15 mouse cellular contexts compared by ENCODE assay signal in the genomic region with DNA sequence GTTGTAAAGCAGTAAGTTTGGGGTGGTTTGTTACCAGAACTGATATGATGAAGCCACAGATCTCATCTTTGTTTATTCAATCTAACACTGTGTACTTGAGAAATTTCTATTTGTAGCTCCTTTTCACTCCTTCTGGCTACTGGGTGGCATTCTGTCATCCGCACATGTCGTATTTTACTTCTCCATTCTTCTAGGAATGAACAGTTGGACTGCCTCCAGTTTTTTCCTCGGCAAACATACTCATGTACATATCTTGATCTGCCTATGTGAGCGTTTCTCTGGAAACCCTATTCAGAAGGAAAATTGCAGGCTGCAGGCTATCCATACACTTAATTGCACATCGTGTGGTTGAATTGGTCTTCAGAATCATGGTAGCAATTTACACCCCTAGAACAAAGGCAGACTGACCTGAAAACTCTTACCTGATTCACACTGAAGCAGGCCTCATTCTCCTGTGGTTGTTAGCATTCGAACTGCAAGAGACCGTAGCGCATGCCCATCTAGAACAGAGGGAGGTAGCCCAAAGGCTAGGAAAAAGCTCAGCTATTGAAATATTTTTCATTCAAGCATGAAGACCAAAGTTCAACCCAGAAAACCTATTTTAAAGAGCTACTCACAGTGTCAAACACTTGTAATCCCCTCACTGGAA.
DNase-seq lines count a peak whose midpoint lies in the region; ATAC-seq and TF ChIP-seq lines count a peak whose summit lies in the region.
"Had no signal": no experiment of that assay in that cellular context is flagged by ENCODE, and none has a peak within 500 bp of the region (broad histone marks: within the 10 kb centered on the region; RNA-seq: fewer than 3 reads in every experiment).

No protein-coding gene starts in this region.

- no peak overlapping the region for H3K27ac ChIP-seq in hindbrain, embryonic 14.5 days
- no peak overlapping the region for H3K27ac ChIP-seq in hindbrain, embryonic 10.5 days
- H3K27ac ChIP-seq in heart, adult 2 months = no peak overlapping the region
- H3K27ac ChIP-seq: liver, embryonic 12.5 days; midbrain, embryonic 15.5 days had no signal

- TF ChIP-seq EP300 in heart, adult 2 months (IDR thresholded peaks at IDR 0.05; ENCODE audit: insufficient read depth, low read depth, low read length) = no peak

- WGBS in hindbrain, embryonic 14.5 days = 65% methylated on average over 8 of the region's 8 CpGs
- 91% methylated on average over 8 of the region's 8 CpGs for WGBS in hindbrain, embryonic 10.5 days
- 74% methylated on average over 8 of the region's 8 CpGs for WGBS in heart, adult 2 months

- H3K36me3 ChIP-seq in hindbrain, embryonic 14.5 days (replicated peaks; ENCODE audit: control insufficient read depth, insufficient read depth) = no peaks in the 10 kb centered on the region
- H3K36me3 ChIP-seq in hindbrain, embryonic 10.5 days = no peaks in the 10 kb centered on the region
- H3K36me3 ChIP-seq in heart, adult 2 months (ENCODE audit: control insufficient read depth, insufficient read depth, low read length) = no peaks in the 10 kb centered on the region
- H3K36me3 ChIP-seq: liver, embryonic 12.5 days; midbrain, embryonic 15.5 days had no signal

- no peak overlapping the region for H3K4me3 ChIP-seq in hindbrain, embryonic 14.5 days (replicated peaks; ENCODE audit: low read length)
- H3K4me3 ChIP-seq in hindbrain, embryonic 10.5 days = no peak overlapping the region
- no peak overlapping the region for H3K4me3 ChIP-seq in heart, adult 2 months
- H3K4me3 ChIP-seq: liver, embryonic 12.5 days; midbrain, embryonic 15.5 days had no signal

- no peaks in the 10 kb centered on the region for H3K9me3 ChIP-seq in hindbrain, embryonic 14.5 days (ENCODE audit: control insufficient read depth, low read length)
- no peaks in the 10 kb centered on the region for H3K9me3 ChIP-seq in hindbrain, embryonic 10.5 days
- H3K9me3 ChIP-seq: liver, embryonic 12.5 days; midbrain, embryonic 15.5 days had no signal

- no peaks in the 10 kb centered on the region for H3K4me1 ChIP-seq in hindbrain, embryonic 14.5 days (replicated peaks; ENCODE audit: control insufficient read depth, insufficient read depth, low read length)
- no peaks in the 10 kb centered on the region for H3K4me1 ChIP-seq in hindbrain, embryonic 10.5 days (replicated peaks)
- H3K4me1 ChIP-seq in heart, adult 2 months (ENCODE audit: control insufficient read depth, insufficient read depth, low read length) = no peaks in the 10 kb centered on the region
- H3K4me1 ChIP-seq: liver, embryonic 12.5 days had no signal

- no peak for ATAC-seq in hindbrain, embryonic 14.5 days (ENCODE audit: low FRiP score)
- ATAC-seq: liver, embryonic 12.5 days; midbrain, embryonic 15.5 days had no signal

- TF ChIP-seq POLR2A in heart, adult 2 months (IDR thresholded peaks at IDR 0.05; ENCODE audit: insufficient read depth, low read depth, low read length) = no peak

- intact Hi-C loops in heart, adult 2 months (cut with DNase I) = no loop called here

- H3K27me3 ChIP-seq in hindbrain, embryonic 14.5 days (ENCODE audit: control insufficient read depth, insufficient read depth, low read length) = no peaks in the 10 kb centered on the region
- H3K27me3 ChIP-seq in hindbrain, embryonic 10.5 days (ENCODE audit: insufficient read depth, poor library complexity, severe bottlenecking) = no peaks in the 10 kb centered on the region
- H3K27me3 ChIP-seq in heart, adult 2 months (ENCODE audit: control insufficient read depth, insufficient read depth, low read length) = no peaks in the 10 kb centered on the region
- H3K27me3 ChIP-seq: liver, embryonic 12.5 days; midbrain, embryonic 15.5 days had no signal

- TF ChIP-seq CTCF in heart, adult 2 months (IDR thresholded peaks at IDR 0.05) = no peak

- peak; percentile 42 for DNase-seq in hindbrain, embryonic 14.5 days (ENCODE audit: low spot score)
- DNase-seq in hindbrain, embryonic 10.5 days (ENCODE audit: low spot score) = no peak
- peak; percentile 61 for DNase-seq in right cerebral cortex, adult 18-20 months
- no peak for DNase-seq in right cerebral cortex, postnatal 25 days
- peak; percentile 54 for DNase-seq in layer of hippocampus, adult 9-11 months
- no peak for DNase-seq in cerebellum, postnatal 14 days
- DNase-seq in heart, adult 2 months = no peak
- no peak for DNase-seq in T-cell, adult 2 months (ENCODE audit: low spot score)
- DNase-seq: adrenal gland, postnatal 14 days; B cell, adult 2 months; kidney, postnatal 14 days; lung, postnatal 36 days; thymus, adult 18-20 months had no signal

- no peak overlapping the region for H3K9ac ChIP-seq in hindbrain, embryonic 14.5 days
- no peak overlapping the region for H3K9ac ChIP-seq in heart, adult 2 months (ENCODE audit: low read depth, low read length)
- H3K9ac ChIP-seq: liver, embryonic 12.5 days; midbrain, embryonic 15.5 days had no signal

- H3K79me2 ChIP-seq in heart, adult 2 months (replicated peaks; ENCODE audit: control insufficient read depth, insufficient read depth, low read length) = no peaks in the 10 kb centered on the region

- no peak overlapping the region for H3K4me2 ChIP-seq in hindbrain, embryonic 14.5 days (replicated peaks)
- H3K4me2 ChIP-seq: liver, embryonic 12.5 days; midbrain, embryonic 15.5 days had no signal

Comparison
In these comparisons a context has a peak if more than half of its experiments do, and no peak if none do; other contexts are left out.
1. DNase-seq: peak in hindbrain, embryonic 14.5 days (single experiment), right cerebral cortex, adult 18-20 months (single experiment) and layer of hippocampus, adult 9-11 months (single experiment); none in hindbrain, embryonic 10.5 days (single experiment), right cerebral cortex, postnatal 25 days (single experiment), cerebellum, postnatal 14 days (0 of 2), heart, adult 2 months (0 of 2) and T-cell, adult 2 months (single experiment).